Mouse (Mus musculus) midbrain, embryonic 11.5 days (tissue): Measurements from ENCODE around the gene Frrs1. TPM values are rescaled to one million over a fixed set of nuclear protein-coding genes. Genes with fewer than 3 reads are reported as not detected.

Source experiments
- ATAC-seq: fragments of 200-750 bp; cut with Nextera tagmentation; 2 replicates; pipeline ENCODE4 v1.8.0; 2017; ENCODE audit warnings: moderate TSS enrichment, moderate library complexity; ENCODE audit not compliant: low FRiP score
- DNase-seq: peaks from one replicate; pipeline ENCODE4 v3.0.0; 2015; ENCODE audit warnings: low spot score; ENCODE audit errors: missing footprints
- H3K27ac ChIP-seq: fragments of 300-500 bp; sonication (generic); 2 replicates; pipeline ENCODE4 v1.5.1; 2014; ENCODE audit warnings: low read depth, low read length
- H3K27me3 ChIP-seq: fragments of 300-500 bp; sonication (generic); 2 replicates; pipeline ENCODE4 v1.6.1; 2014; ENCODE audit warnings: mild to moderate bottlenecking, low read length, moderate library complexity, mixed read lengths; ENCODE audit not compliant: control insufficient read depth, insufficient read depth
- H3K36me3 ChIP-seq: fragments of 300-500 bp; sonication (generic); 2 replicates; pipeline ENCODE4 v1.6.1; 2014; ENCODE audit warnings: mild to moderate bottlenecking, low read length, moderate library complexity, mixed read lengths; ENCODE audit not compliant: control insufficient read depth, insufficient read depth
- H3K4me1 ChIP-seq: fragments of 300-500 bp; sonication (generic); 2 replicates; pipeline ENCODE4 v1.6.1; 2014; ENCODE audit warnings: low read length; ENCODE audit not compliant: control insufficient read depth, insufficient read depth
- H3K4me2 ChIP-seq: fragments of 300-500 bp; sonication (generic); 2 replicates; pipeline ENCODE4 v1.6.1; 2014; ENCODE audit warnings: mild to moderate bottlenecking, moderate library complexity
- H3K4me3 ChIP-seq: fragments of 300-500 bp; sonication (generic); 2 replicates; pipeline ENCODE4 v1.5.1; 2014; ENCODE audit warnings: low read depth, low read length
- H3K9ac ChIP-seq: fragments of 300-500 bp; sonication (generic); 2 replicates; pipeline ENCODE4 v1.6.1; 2014; ENCODE audit warnings: low read length
- H3K9me3 ChIP-seq: fragments of 300-500 bp; sonication (generic); 2 replicates; pipeline ENCODE4 v1.6.1; 2016; ENCODE audit warnings: low read length; ENCODE audit not compliant: control insufficient read depth
- WGBS: fragments of 180-500 bp; shearing (Covaris S2); extraction: QIAGEN DNeasy Blood & Tissue Kit; methylation state at CpG from one replicate; pipeline ENCODE4 v1.1.7; 2014; 5-methylcytosine and 5-hydroxymethylcytosine counted together
- polyA plus RNA-seq: library from polyadenylated mRNA; unstranded; fragments of >200 nt; fragmentation: Nextera tagmentation; extraction: Ambion mirVana; gene quantifications from 2 replicates; pipeline ENCODE4 v1.2.1, GENCODE M21; 2014

The Frrs1 gene
- polyA plus RNA-seq, 1 experiment from 2014 or later = 7.8 TPM

- no peaks in the 10 kb centered on the region for H3K9me3 ChIP-seq
- ATAC-seq (peak; percentile 8; the same call in 1 of the 2 replicates), DNase-seq (no peak)
- no peak overlapping the region for H3K27ac ChIP-seq
- peak overlapping the region; percentile 81 for H3K4me2 ChIP-seq
- no peaks in the 10 kb centered on the region for H3K4me1 ChIP-seq
- no peak overlapping the region for H3K9ac ChIP-seq
- H3K4me3 ChIP-seq = no peak overlapping the region
- H3K36me3 ChIP-seq = no peaks in the 10 kb centered on the region
- WGBS = 70% methylated on average over 19 of the region's 19 CpGs
- H3K27me3 ChIP-seq = no peaks in the 10 kb centered on the region
Measured at GRCm38 (mm10) chr3:116860333-116861222, 1.3 kb downstream of the Frrs1 start.

- WGBS = 15% methylated on average over 4 of the region's 4 CpGs
- Histone ChIP-seq H3K4me1 (no peaks in the 10 kb centered on the region), H3K4me3 (peak overlapping the region; percentile 52), H3K9ac (peak overlapping the region; percentile 75), H3K4me2 (peak overlapping the region; percentile 81), H3K27ac (no peak overlapping the region), H3K27me3 (no peaks in the 10 kb centered on the region), H3K9me3 (no peaks in the 10 kb centered on the region), H3K36me3 (no peaks in the 10 kb centered on the region)
- ATAC-seq = peak; percentile 51
- no peak for DNase-seq
Measured at GRCm38 (mm10) chr3:116861223-116861539, 1.9 kb downstream of the Frrs1 start.

GRCm38 (mm10) chr3:116861540-116862067, 2.3 kb downstream of the Frrs1 start:
- peak; percentile 70 for ATAC-seq
- DNase-seq = peak; percentile 93
- H3K9ac ChIP-seq = peak overlapping the region; percentile 75
- no peak overlapping the region for H3K27ac ChIP-seq
- H3K4me1 ChIP-seq = no peaks in the 10 kb centered on the region
- H3K36me3 ChIP-seq = no peaks in the 10 kb centered on the region
- H3K9me3 ChIP-seq = no peaks in the 10 kb centered on the region
- peak overlapping the region; percentile 52 for H3K4me3 ChIP-seq
- no peaks in the 10 kb centered on the region for H3K27me3 ChIP-seq
- 4% methylated on average over 25 of the region's 25 CpGs for WGBS
- peak overlapping the region; percentile 81 for H3K4me2 ChIP-seq

- Histone ChIP-seq H3K4me2 (no peak overlapping the region), H3K27ac (no peak overlapping the region), H3K36me3 (no peaks in the 10 kb centered on the region), H3K27me3 (no peaks in the 10 kb centered on the region), H3K9me3 (no peaks in the 10 kb centered on the region), H3K9ac (no peak overlapping the region), H3K4me1 (no peaks in the 10 kb centered on the region), H3K4me3 (no peak overlapping the region)
- ATAC-seq (no peak), DNase-seq (no peak)
- WGBS = 79% methylated on average over 1 of the region's 1 CpGs
Measured at GRCm38 (mm10) chr3:116862621-116863020, 3.4 kb downstream of the Frrs1 start.

- H3K4me2 ChIP-seq = no peak overlapping the region
- H3K27ac ChIP-seq = no peak overlapping the region
- ATAC-seq (no peak), DNase-seq (no peak)
- 90% methylated on average over 5 of the region's 5 CpGs for WGBS
- H3K36me3 ChIP-seq = no peaks in the 10 kb centered on the region
- no peaks in the 10 kb centered on the region for H3K27me3 ChIP-seq
- no peak overlapping the region for H3K4me3 ChIP-seq
- no peak overlapping the region for H3K9ac ChIP-seq
- no peaks in the 10 kb centered on the region for H3K4me1 ChIP-seq
- H3K9me3 ChIP-seq = no peaks in the 10 kb centered on the region
Measured at GRCm38 (mm10) chr3:116864421-116864820, 5.2 kb downstream of the Frrs1 start.

- no peak overlapping the region for H3K4me3 ChIP-seq
- no peaks in the 10 kb centered on the region for H3K4me1 ChIP-seq
- H3K36me3 ChIP-seq = no peaks in the 10 kb centered on the region
- no peaks in the 10 kb centered on the region for H3K9me3 ChIP-seq
- no peak overlapping the region for H3K4me2 ChIP-seq
- 80% methylated on average over 1 of the region's 1 CpGs for WGBS
- DNase-seq (no peak), ATAC-seq (no peak)
- no peak overlapping the region for H3K9ac ChIP-seq
- H3K27me3 ChIP-seq = no peaks in the 10 kb centered on the region
- H3K27ac ChIP-seq = no peak overlapping the region
Measured at GRCm38 (mm10) chr3:116865199-116865636, 6.0 kb downstream of the Frrs1 start.

- WGBS = 43% methylated on average over 3 of the region's 3 CpGs
- Histone ChIP-seq H3K36me3 (no peaks in the 10 kb centered on the region), H3K9ac (no peak overlapping the region), H3K27ac (no peak overlapping the region), H3K27me3 (no peaks in the 10 kb centered on the region), H3K4me1 (no peaks in the 10 kb centered on the region), H3K4me3 (no peak overlapping the region), H3K4me2 (no peak overlapping the region), H3K9me3 (no peaks in the 10 kb centered on the region)
- ATAC-seq (no peak), DNase-seq (no peak)
Measured at GRCm38 (mm10) chr3:116870372-116870771, 11.1 kb downstream of the Frrs1 start.

- Histone ChIP-seq H3K4me2 (no peak overlapping the region), H3K27me3 (no peaks in the 10 kb centered on the region), H3K36me3 (no peaks in the 10 kb centered on the region), H3K27ac (no peak overlapping the region), H3K4me1 (no peaks in the 10 kb centered on the region), H3K9me3 (no peaks in the 10 kb centered on the region), H3K4me3 (no peak overlapping the region), H3K9ac (no peak overlapping the region)
- DNase-seq (no peak), ATAC-seq (no peak)
- WGBS = 94% methylated on average over 14 of the region's 14 CpGs
Measured at GRCm38 (mm10) chr3:116882221-116882960, 23.1 kb downstream of the Frrs1 start.

GRCm38 (mm10) chr3:116884941-116885340, 25.7 kb downstream of the Frrs1 start:
- Histone ChIP-seq H3K4me3 (no peak overlapping the region), H3K9ac (no peak overlapping the region), H3K36me3 (no peaks in the 10 kb centered on the region), H3K9me3 (no peaks in the 10 kb centered on the region), H3K27me3 (no peaks in the 10 kb centered on the region), H3K4me1 (no peaks in the 10 kb centered on the region), H3K27ac (no peak overlapping the region), H3K4me2 (no peak overlapping the region)
- 91% methylated on average over 8 of the region's 8 CpGs for WGBS
- DNase-seq (no peak), ATAC-seq (no peak)
